Mouse (Mus musculus) midbrain, embryonic 14.5 days (tissue): ENCODE measurements at regions not wholly inside any gene's neighbourhood (a gene's known extent, or its start where the extent isn't known, plus 50 kb on each side); places are given as distances from the start of the nearest gene placed in this dataset.
A peak's percentile ranks its signal among the peaks of the same experiment; 100 is the strongest.

Source experiments
- ATAC-seq: fragments of 200-750 bp; cut with Nextera tagmentation; 2 replicates; pipeline ENCODE4 v1.8.0; 2017; ENCODE audit warnings: moderate number of reproducible peaks, moderate library complexity; ENCODE audit not compliant: low FRiP score, low TSS enrichment
- DNase-seq: peaks from one replicate; pipeline ENCODE4 v3.0.0-alpha.2; 2015
- H3K27ac ChIP-seq: fragments of 300-500 bp; sonication (generic); replicated peaks from 2 replicates; pipeline ENCODE4 v1.5.1; 2014; ENCODE audit warnings: mild to moderate bottlenecking, low read depth, low read length, moderate library complexity
- H3K27me3 ChIP-seq: fragments of 300-500 bp; sonication (generic); 2 replicates; pipeline ENCODE4 v1.6.1; 2014; ENCODE audit warnings: low read length, control low read depth, mixed read lengths; ENCODE audit not compliant: control insufficient read depth, insufficient read depth
- H3K36me3 ChIP-seq: fragments of 300-500 bp; sonication (generic); 2 replicates; pipeline ENCODE4 v1.6.1; 2014; ENCODE audit warnings: low read length, control low read depth; ENCODE audit not compliant: control insufficient read depth, insufficient read depth
- H3K4me1 ChIP-seq: fragments of 300-500 bp; sonication (generic); 2 replicates; pipeline ENCODE4 v1.6.1; 2014; ENCODE audit warnings: mild to moderate bottlenecking, antibody characterized with exemption, low read length, control low read depth; ENCODE audit not compliant: control insufficient read depth, insufficient read depth
- H3K4me2 ChIP-seq: fragments of 300-500 bp; sonication (generic); 2 replicates; pipeline ENCODE4 v1.6.1; 2014; ENCODE audit warnings: mild to moderate bottlenecking, low read length, moderate library complexity
- H3K4me3 ChIP-seq: fragments of 300-500 bp; sonication (generic); replicated peaks from 2 replicates; pipeline ENCODE4 v1.5.1; 2014; ENCODE audit warnings: low read depth, low read length
- H3K9ac ChIP-seq: fragments of 300-500 bp; sonication (generic); replicated peaks from 2 replicates; pipeline ENCODE4 v1.6.1; 2014; ENCODE audit warnings: mild to moderate bottlenecking, low read length, moderate library complexity
- H3K9me3 ChIP-seq: fragments of 300-500 bp; sonication (generic); 2 replicates; pipeline ENCODE4 v1.6.1; 2016; ENCODE audit warnings: low read length, control low read depth, mixed read lengths; ENCODE audit not compliant: control insufficient read depth
- WGBS: fragments of 180-500 bp; shearing (Covaris S2); extraction: QIAGEN DNeasy Blood & Tissue Kit; methylation state at CpG from one replicate; pipeline ENCODE4 v1.1.7; 2014; 5-methylcytosine and 5-hydroxymethylcytosine counted together

DNA sequence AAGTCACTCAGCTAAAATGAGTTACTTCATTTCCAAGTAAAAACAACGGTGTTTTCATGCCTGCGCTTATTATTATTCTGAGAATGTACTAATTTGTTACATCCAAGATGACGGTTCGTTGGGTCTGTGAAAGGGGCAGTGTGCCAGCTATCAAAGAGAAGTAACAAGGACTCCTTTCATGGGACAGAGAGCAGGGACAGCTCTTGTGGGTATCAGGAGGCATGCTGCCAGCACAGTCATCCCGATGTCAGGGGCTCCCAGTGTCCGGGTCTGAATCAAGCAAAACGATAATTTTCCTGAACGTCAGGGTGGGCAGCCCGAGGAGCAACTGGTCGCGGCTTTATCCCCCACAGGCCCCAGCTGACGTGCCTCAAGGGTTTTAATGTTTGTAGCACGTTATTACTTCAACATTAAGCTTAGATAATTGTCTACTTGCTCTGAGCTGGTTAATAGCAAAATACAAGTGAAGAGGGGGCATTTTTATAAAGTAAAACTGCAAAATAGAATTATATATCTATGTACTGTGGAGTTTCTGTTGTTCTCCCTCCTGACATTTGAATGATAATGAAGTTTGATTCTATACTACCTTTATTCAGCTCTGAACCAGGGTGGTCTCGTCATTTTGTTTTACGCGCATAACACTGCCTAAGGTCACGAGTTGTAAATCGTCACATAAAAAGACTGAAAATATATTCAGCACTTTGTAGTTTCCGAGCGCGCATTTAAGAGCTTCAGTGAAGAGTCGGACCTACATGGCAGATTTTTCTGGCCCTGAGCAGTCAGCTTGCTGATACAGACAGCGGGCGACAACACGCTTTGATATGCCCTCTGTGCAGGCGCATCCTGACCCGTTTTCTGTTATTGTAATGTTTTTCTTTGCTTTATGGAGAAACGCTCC, 206.2 kb upstream of the Sox2 start:
- Histone ChIP-seq H3K4me2 (peak overlapping the region; percentile 46), H3K9me3 (peaks cover 3% of the 10 kb centered on the region; the same call in 1 of the 2 replicates), H3K36me3 (no peaks in the 10 kb centered on the region), H3K27ac (peak overlapping the region; percentile 32; the same call in 1 of the 2 replicates), H3K4me3 (0 out of 2 replicates have a peak overlapping the region, but pooled peaks have one; percentile 5), H3K27me3 (0 out of 2 replicates have a peak, but pooled peaks cover 3% of the 10 kb centered on the region), H3K9ac (no peak overlapping the region), H3K4me1 (peaks cover 18% of the 10 kb centered on the region)
- ATAC-seq: peak; percentile 70
- 9% methylated on average over 28 of the region's 28 CpGs for WGBS
- peak; percentile 81 for DNase-seq

DNA sequence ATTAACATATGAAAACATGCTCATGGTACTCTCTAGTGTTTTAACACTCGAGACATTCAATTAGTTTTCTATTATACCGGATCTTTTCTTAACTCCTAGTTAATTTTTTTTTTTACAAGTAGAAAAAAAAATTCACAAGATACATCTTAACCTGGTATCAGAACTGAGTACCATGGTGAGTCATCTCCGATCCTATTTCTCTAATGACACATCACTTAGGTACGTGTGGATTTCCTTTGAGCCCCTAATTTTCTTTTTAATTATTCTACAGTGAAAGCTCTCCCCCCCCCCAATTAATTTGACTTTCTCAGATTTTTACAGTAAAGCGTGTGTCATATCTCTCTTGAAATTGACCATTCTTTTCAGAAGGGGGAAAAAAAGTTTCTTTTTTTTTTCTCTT, 206.9 kb upstream of the Sox2 start:
- peaks cover 3% of the 10 kb centered on the region; the same call in 1 of the 2 replicates for H3K9me3 ChIP-seq
- no peak overlapping the region for H3K27ac ChIP-seq
- ATAC-seq (no peak), DNase-seq (no peak)
- H3K4me1 ChIP-seq: peaks cover 18% of the 10 kb centered on the region
- 54% methylated on average over 5 of the region's 5 CpGs for WGBS
- no peak overlapping the region for H3K9ac ChIP-seq
- no peaks in the 10 kb centered on the region for H3K36me3 ChIP-seq
- H3K27me3 ChIP-seq: 0 out of 2 replicates have a peak, but pooled peaks cover 3% of the 10 kb centered on the region
- no peak overlapping the region for H3K4me3 ChIP-seq
- H3K4me2 ChIP-seq: peak overlapping the region; percentile 4; the same call in 1 of the 2 replicates

- peaks cover 18% of the 10 kb centered on the region for H3K4me1 ChIP-seq
- no peak overlapping the region for H3K4me2 ChIP-seq
- no peaks in the 10 kb centered on the region for H3K9me3 ChIP-seq
- no peak overlapping the region for H3K9ac ChIP-seq
- no peaks in the 10 kb centered on the region for H3K36me3 ChIP-seq
- ATAC-seq: no peak
- 0 out of 2 replicates have a peak, but pooled peaks cover 3% of the 10 kb centered on the region for H3K27me3 ChIP-seq
- DNase-seq: peak; percentile 15
- H3K4me3 ChIP-seq: no peak overlapping the region
- 56% methylated on average over 4 of the region's 4 CpGs for WGBS
- H3K27ac ChIP-seq: peak overlapping the region; percentile 49; the same call in 1 of the 2 replicates
Measured at GRCm38 (mm10) chr3:34441792-34442191, 208.4 kb upstream of the Sox2 start.

DNA sequence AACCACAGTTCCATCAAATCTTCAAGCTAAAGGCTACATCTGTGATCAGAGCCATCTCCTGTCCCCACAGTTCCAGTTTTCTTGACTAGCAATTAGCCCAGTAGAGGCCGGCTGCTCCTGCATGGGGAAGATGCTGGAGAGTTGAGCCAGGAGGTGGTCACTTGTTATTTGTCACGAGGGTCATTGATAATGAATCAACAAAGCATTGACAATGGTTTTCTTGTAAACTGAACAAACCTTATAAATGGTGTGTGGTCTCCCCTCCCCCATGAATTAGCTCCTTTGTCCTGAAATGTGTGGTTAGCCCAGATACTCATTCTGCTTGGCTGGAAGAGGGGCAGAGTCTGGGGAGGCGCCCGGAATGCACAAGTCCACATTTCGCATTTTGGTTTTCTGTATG, 208.9 kb upstream of the Sox2 start:
- DNase-seq: peak; percentile 58

GRCm38 (mm10) chr3:34434901-34435300, 215.3 kb upstream of the Sox2 start:
- Histone ChIP-seq H3K4me1 (no peaks in the 10 kb centered on the region), H3K27ac (no peak overlapping the region; the same call in 1 of the 2 replicates), H3K4me2 (0 out of 2 replicates have a peak overlapping the region, but pooled peaks have one; percentile 4), H3K9ac (no peak overlapping the region), H3K4me3 (no peak overlapping the region), H3K36me3 (no peaks in the 10 kb centered on the region), H3K9me3 (no peaks in the 10 kb centered on the region), H3K27me3 (no peaks in the 10 kb centered on the region)
- peak; percentile 38 for DNase-seq
- WGBS: 60% methylated on average over 9 of the region's 9 CpGs
- ATAC-seq: no peak; the same call in 1 of the 2 replicates

More for the DNA sequence above, 208.9 kb upstream of the Sox2 start:
- H3K27ac ChIP-seq: peak overlapping the region; percentile 49; the same call in 1 of the 2 replicates
- WGBS: 46% methylated on average over 5 of the region's 5 CpGs
- H3K4me1 ChIP-seq: peaks cover 18% of the 10 kb centered on the region
- no peaks in the 10 kb centered on the region for H3K36me3 ChIP-seq
- ATAC-seq: no peak
- no peak overlapping the region for H3K4me2 ChIP-seq
- no peaks in the 10 kb centered on the region for H3K9me3 ChIP-seq
- no peak overlapping the region for H3K4me3 ChIP-seq
- no peak overlapping the region for H3K9ac ChIP-seq
- H3K27me3 ChIP-seq: 0 out of 2 replicates have a peak, but pooled peaks cover 3% of the 10 kb centered on the region

DNA sequence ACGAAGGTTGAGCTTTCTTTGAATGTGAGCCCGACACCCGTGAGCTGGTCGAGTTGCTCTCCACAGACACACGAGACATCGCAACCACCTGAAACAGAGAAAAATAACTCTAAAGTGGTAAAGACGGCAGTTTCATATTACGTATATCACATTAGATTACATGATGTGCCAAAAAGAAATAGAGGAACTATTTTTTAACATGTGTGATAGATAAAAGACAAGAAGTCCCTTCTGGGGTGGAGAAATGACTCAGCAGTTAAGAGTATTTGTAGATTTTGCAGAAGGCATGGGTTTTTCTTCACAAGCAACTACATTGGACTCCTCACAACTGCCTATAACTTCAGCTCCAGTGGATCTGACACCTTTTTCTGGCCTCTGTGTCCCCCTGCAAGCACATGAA, 222.2 kb upstream of the Sox2 start:
- no peak for DNase-seq
- no peaks in the 10 kb centered on the region for H3K4me1 ChIP-seq
- H3K36me3 ChIP-seq: no peaks in the 10 kb centered on the region
- no peak overlapping the region for H3K4me3 ChIP-seq
- no peak overlapping the region for H3K27ac ChIP-seq
- H3K9ac ChIP-seq: no peak overlapping the region
- H3K27me3 ChIP-seq: no peaks in the 10 kb centered on the region
- ATAC-seq: no peak
- 95% methylated on average over 8 of the region's 8 CpGs for WGBS
- H3K9me3 ChIP-seq: no peaks in the 10 kb centered on the region
- H3K4me2 ChIP-seq: no peak overlapping the region

DNA sequence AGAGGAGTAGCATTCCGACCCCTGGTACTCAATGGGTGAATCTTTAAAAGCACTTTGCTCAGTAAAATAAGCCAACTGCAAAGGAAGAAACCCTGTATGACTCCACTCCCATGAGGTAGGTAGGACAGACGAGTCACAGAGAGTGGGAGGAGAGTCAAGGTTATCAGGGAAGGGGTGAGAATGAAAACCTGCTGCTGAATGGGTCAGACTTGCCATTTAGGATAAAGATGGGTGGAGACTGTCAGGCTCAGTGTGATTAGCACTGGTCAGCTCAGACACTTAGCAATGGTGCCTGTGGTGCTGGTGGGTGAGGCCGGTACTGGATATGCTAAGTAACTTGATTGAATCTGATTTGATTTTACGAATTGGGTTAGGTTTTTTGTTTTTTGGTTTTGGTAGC, 222.7 kb upstream of the Sox2 start:
- DNase-seq (no peak), ATAC-seq (no peak)
- H3K4me2 ChIP-seq: no peak overlapping the region
- no peaks in the 10 kb centered on the region for H3K36me3 ChIP-seq
- H3K9me3 ChIP-seq: no peaks in the 10 kb centered on the region
- no peak overlapping the region for H3K9ac ChIP-seq
- WGBS: 85% methylated on average over 4 of the region's 4 CpGs
- H3K4me1 ChIP-seq: no peaks in the 10 kb centered on the region
- no peak overlapping the region for H3K4me3 ChIP-seq
- H3K27ac ChIP-seq: no peak overlapping the region
- no peaks in the 10 kb centered on the region for H3K27me3 ChIP-seq

- Histone ChIP-seq H3K4me1 (no peaks in the 10 kb centered on the region), H3K9me3 (no peaks in the 10 kb centered on the region), H3K27ac (no peak overlapping the region), H3K4me2 (no peak overlapping the region), H3K27me3 (no peaks in the 10 kb centered on the region), H3K4me3 (no peak overlapping the region), H3K9ac (no peak overlapping the region), H3K36me3 (no peaks in the 10 kb centered on the region)
- ATAC-seq (no peak), DNase-seq (no peak)
- 91% methylated on average over 10 of the region's 10 CpGs for WGBS
Measured at GRCm38 (mm10) chr3:34426955-34427354, 223.2 kb upstream of the Sox2 start.
